Mouse (Mus musculus): ENCODE data around the gene Krt82. TPM values are rescaled to one million over a fixed set of nuclear protein-coding genes. Genes with fewer than 3 reads are reported as not detected.

Gene Krt82
- total and polyA plus RNA-seq, 2 experiments from 2014 or later: not detected

DNA sequence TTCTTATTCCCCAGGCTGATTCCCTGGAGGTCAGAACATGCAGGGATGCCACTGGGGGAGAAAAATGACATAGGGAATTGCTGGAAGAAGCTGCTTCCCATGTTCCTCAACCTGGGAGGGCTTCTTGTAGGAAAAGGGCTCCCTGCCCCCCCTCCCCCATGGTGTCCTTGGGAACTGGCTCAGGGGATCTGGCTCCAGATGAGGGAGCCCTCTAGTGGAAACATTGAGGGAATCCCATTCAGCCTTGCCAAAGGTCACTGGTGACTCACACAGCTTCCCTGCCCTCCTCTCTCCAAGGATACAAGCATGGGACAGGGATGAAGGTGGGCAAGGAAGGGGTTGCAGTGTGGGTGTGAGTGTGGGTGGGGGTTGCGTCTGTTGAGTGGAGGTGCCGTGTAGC is 53.3 kb downstream of the Krt82 start:
- no peak overlapping the region for H3K9ac ChIP-seq (replicated peaks; ENCODE audit: low read length, poor library complexity, severe bottlenecking)
- no peaks in the 10 kb centered on the region for H3K36me3 ChIP-seq (ENCODE audit: insufficient read depth, low read length)
- WGBS: 80% methylated on average over 2 of the region's 2 CpGs
- H3K27ac ChIP-seq (ENCODE audit: low read depth, low read length): no peak overlapping the region
- H3K9me3 ChIP-seq (ENCODE audit: low read length): no peaks in the 10 kb centered on the region
- H3K4me3 ChIP-seq (ENCODE audit: low read depth, low read length): no peak overlapping the region
- TF ChIP-seq CTCF (IDR thresholded peaks at IDR 0.05): peak; percentile 53
- ATAC-seq (ENCODE audit: low FRiP score) (no peak), DNase-seq (ENCODE audit: low spot score) (no peak)
- H3K4me1 ChIP-seq (ENCODE audit: insufficient read depth, low read length): no peaks in the 10 kb centered on the region
- no peak overlapping the region for H3K4me2 ChIP-seq (ENCODE audit: low read depth, low read length, poor library complexity, severe bottlenecking)
- no peaks in the 10 kb centered on the region for H3K27me3 ChIP-seq (ENCODE audit: insufficient read depth, low read length)

DNA sequence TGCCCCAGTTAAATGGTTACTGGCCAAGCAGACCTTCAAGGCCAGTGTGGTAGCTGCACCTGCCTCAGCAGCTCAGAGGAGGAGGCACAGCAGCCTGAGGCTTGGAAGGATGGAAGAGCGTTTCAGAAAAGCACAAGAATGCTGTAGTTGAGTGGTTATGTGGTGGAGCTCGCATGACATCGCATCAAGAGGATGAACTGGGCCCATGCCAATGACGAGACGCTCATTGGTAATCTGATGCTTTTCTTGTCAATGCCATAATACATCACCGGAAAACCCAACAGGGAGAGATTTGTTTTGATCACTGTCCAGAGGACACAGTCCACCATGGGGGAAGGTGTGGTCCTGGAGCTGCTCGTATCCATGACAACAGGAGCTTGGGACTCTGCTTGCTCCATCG is 55.2 kb downstream of the Krt82 start:
- DNase-seq (ENCODE audit: low spot score) (no peak), ATAC-seq (ENCODE audit: low FRiP score) (no peak)
- no peaks in the 10 kb centered on the region for H3K4me1 ChIP-seq (ENCODE audit: insufficient read depth, low read length)
- no peak overlapping the region for H3K9ac ChIP-seq (replicated peaks; ENCODE audit: low read length, poor library complexity, severe bottlenecking)
- H3K36me3 ChIP-seq (ENCODE audit: insufficient read depth, low read length): no peaks in the 10 kb centered on the region
- H3K4me2 ChIP-seq (ENCODE audit: low read depth, low read length, poor library complexity, severe bottlenecking): no peak overlapping the region
- H3K27me3 ChIP-seq (ENCODE audit: insufficient read depth, low read length): no peaks in the 10 kb centered on the region
- H3K9me3 ChIP-seq (ENCODE audit: low read length): no peaks in the 10 kb centered on the region
- H3K27ac ChIP-seq (ENCODE audit: low read depth, low read length): no peak overlapping the region
- WGBS: 87% methylated on average over 8 of the region's 8 CpGs
- TF ChIP-seq CTCF (IDR thresholded peaks at IDR 0.05): no peak
- H3K4me3 ChIP-seq (ENCODE audit: low read depth, low read length): no peak overlapping the region

DNA sequence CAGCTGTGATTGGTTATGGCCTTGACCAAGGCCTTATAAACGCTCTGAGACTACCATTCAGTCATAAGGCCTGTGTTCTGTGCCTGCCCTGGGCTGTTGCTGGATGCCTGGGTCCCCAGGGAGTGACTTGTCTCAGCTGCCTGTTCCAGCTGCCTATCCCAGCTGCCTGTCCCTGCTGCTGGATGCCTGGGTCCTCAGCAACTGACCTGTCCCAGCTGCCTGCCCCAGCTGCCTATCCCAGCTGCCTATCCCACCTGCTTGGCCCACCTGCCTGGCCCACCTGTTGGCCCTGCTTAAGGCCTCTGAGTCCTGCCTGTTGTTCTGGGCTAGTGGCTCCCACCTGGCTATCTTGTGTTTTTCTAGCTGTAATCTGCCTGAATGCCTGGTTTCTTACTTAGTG is 56.3 kb downstream of the Krt82 start:
- Histone ChIP-seq H3K36me3 (ENCODE audit: insufficient read depth, low read length) (no peaks in the 10 kb centered on the region), H3K9me3 (ENCODE audit: low read length) (no peaks in the 10 kb centered on the region), H3K4me2 (ENCODE audit: low read depth, low read length, poor library complexity, severe bottlenecking) (no peak overlapping the region), H3K4me3 (ENCODE audit: low read depth, low read length) (no peak overlapping the region), H3K4me1 (ENCODE audit: insufficient read depth, low read length) (no peaks in the 10 kb centered on the region), H3K27ac (ENCODE audit: low read depth, low read length) (no peak overlapping the region), H3K27me3 (ENCODE audit: insufficient read depth, low read length) (no peaks in the 10 kb centered on the region), H3K9ac (replicated peaks; ENCODE audit: low read length, poor library complexity, severe bottlenecking) (no peak overlapping the region)
- DNase-seq (ENCODE audit: low spot score) (no peak), ATAC-seq (ENCODE audit: low FRiP score) (no peak)
- WGBS: 50% methylated on average over 1 of the region's 1 CpGs
- no peak for TF ChIP-seq CTCF (IDR thresholded peaks at IDR 0.05)

DNA sequence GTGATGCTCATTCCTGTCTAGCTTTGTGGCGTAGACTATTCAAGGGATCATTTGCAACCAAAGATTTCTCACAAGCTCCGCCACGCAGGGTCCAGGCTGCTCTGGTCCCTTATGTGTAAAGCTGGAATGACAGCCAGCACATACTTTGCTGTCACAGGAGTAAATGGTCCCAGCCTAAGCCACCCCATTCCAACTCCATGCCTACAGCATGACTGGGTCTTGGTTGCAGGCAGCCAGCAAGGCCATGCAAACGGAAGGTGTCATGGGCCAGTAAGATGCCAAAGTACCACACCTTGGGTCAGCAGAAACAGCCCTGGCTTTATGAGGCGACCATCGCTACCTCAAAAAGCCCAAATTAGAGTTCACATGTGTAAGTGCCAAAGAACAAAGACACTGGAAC is 56.8 kb downstream of the Krt82 start:
- Histone ChIP-seq H3K36me3 (ENCODE audit: insufficient read depth, low read length) (no peaks in the 10 kb centered on the region), H3K27ac (ENCODE audit: low read depth, low read length) (no peak overlapping the region), H3K4me1 (ENCODE audit: insufficient read depth, low read length) (no peaks in the 10 kb centered on the region), H3K9me3 (ENCODE audit: low read length) (no peaks in the 10 kb centered on the region), H3K4me2 (ENCODE audit: low read depth, low read length, poor library complexity, severe bottlenecking) (no peak overlapping the region), H3K4me3 (ENCODE audit: low read depth, low read length) (no peak overlapping the region), H3K27me3 (ENCODE audit: insufficient read depth, low read length) (no peaks in the 10 kb centered on the region), H3K9ac (replicated peaks; ENCODE audit: low read length, poor library complexity, severe bottlenecking) (no peak overlapping the region)
- WGBS: 86% methylated on average over 6 of the region's 6 CpGs
- TF ChIP-seq CTCF (IDR thresholded peaks at IDR 0.05): no peak
- DNase-seq (ENCODE audit: low spot score) (no peak), ATAC-seq (ENCODE audit: low FRiP score) (no peak)

DNA sequence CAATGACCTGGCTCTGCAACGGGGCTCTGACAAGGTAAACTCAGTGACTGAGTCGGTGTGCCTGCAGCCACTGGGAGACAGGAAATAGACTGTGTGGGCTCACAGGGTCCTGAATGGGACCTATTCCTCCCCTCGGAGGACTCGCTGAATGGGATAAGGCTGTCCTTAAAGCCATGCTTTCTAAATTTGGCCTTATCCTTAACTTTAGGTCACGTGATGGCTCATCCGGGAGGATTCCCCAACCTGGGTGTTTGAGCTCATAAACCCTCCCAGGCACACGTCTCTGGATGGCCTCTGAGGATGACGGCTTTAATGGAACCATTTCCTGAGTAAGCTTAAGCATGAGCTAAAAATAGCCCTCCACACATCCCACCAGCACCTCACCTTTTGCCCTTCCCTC is 57.7 kb downstream of the Krt82 start:
- Histone ChIP-seq H3K9ac (replicated peaks; ENCODE audit: low read length, poor library complexity, severe bottlenecking) (no peak overlapping the region), H3K4me1 (ENCODE audit: insufficient read depth, low read length) (no peaks in the 10 kb centered on the region), H3K27me3 (ENCODE audit: insufficient read depth, low read length) (no peaks in the 10 kb centered on the region), H3K4me2 (ENCODE audit: low read depth, low read length, poor library complexity, severe bottlenecking) (no peak overlapping the region), H3K27ac (ENCODE audit: low read depth, low read length) (no peak overlapping the region), H3K4me3 (ENCODE audit: low read depth, low read length) (no peak overlapping the region), H3K9me3 (ENCODE audit: low read length) (no peaks in the 10 kb centered on the region), H3K36me3 (ENCODE audit: insufficient read depth, low read length) (no peaks in the 10 kb centered on the region)
- DNase-seq (ENCODE audit: low spot score) (no peak), ATAC-seq (ENCODE audit: low FRiP score) (no peak)
- no peak for TF ChIP-seq CTCF (IDR thresholded peaks at IDR 0.05)
- 71% methylated on average over 8 of the region's 8 CpGs for WGBS

DNA sequence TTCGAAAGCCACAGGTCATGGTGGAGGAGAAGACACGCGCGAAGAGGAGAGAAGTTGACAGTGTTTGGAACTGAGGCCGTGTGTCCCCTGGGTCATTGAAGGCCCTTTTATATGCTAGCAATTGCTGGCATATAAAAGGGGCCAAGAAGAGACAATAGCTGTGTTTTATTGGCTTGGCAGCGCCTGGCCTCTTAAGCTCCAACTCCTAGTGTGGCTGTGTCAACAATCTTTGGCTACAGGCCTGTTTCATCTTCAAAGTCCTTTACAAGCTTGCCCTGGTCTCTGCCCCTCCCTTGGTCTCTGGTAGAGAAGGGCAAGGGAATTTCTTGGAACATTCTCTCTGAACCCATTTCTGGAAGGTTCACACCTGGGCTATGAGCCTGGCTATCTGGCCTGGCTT is 59.0 kb downstream of the Krt82 start, which contains the start of gene Krt83:
Gene Krt83 (minus strand): TSS at position 82 of the 400 bp plus-strand sequence.
- H3K36me3 ChIP-seq (ENCODE audit: insufficient read depth, low read length): no peaks in the 10 kb centered on the region
- ATAC-seq (ENCODE audit: low FRiP score) (no peak), DNase-seq (ENCODE audit: low spot score) (peak; percentile 26)
- no peaks in the 10 kb centered on the region for H3K4me1 ChIP-seq (ENCODE audit: insufficient read depth, low read length)
- H3K27ac ChIP-seq (ENCODE audit: low read depth, low read length): no peak within 1 kb of the TSS
- H3K4me3 ChIP-seq (ENCODE audit: low read depth, low read length): no peak within 1 kb of the TSS
- H3K9ac ChIP-seq (replicated peaks; ENCODE audit: low read length, poor library complexity, severe bottlenecking): no peak within 1 kb of the TSS
- no peaks in the 10 kb centered on the region for H3K9me3 ChIP-seq (ENCODE audit: low read length)
- WGBS: 49% methylated on average over 6 of the region's 6 CpGs
- H3K4me2 ChIP-seq (ENCODE audit: low read depth, low read length, poor library complexity, severe bottlenecking): no peak within 1 kb of the TSS
- TF ChIP-seq CTCF (IDR thresholded peaks at IDR 0.05): no peak
- H3K27me3 ChIP-seq (ENCODE audit: insufficient read depth, low read length): no peaks in the 10 kb centered on the region

Small RNA genes within 50 kb of the gene (microRNA-seq; reads per million reads assigned to microRNA genes)
- not detected for gene Gm44393 (ENCODE audit: borderline number of aligned reads)
- not detected for gene Gm44460 (ENCODE audit: borderline number of aligned reads)

Other genes starting within 250 kb of the Krt82 start
- gene Krt80, start 180.5 kb downstream of the Krt82 start, total RNA-seq (2014; rRNA removed): 0.09 and 1.0 TPM in 2 replicates
- 0.16 and 0.33 TPM in 2 replicates for gene Krt80, start 180.5 kb downstream of the Krt82 start, polyA plus RNA-seq (2015; fragmentation: Nextera tagmentation; extraction: Ambion mirVana)
- 0.49 and 0.52 TPM in 2 replicates for gene Krt7, start 139.6 kb downstream of the Krt82 start, total RNA-seq (2014; rRNA removed)
- 0.20 and 0.82 TPM in 2 replicates for gene Krt7, start 139.6 kb downstream of the Krt82 start, polyA plus RNA-seq (2015; fragmentation: Nextera tagmentation; extraction: Ambion mirVana)
- 0.76 and 1.2 TPM in 2 replicates for gene Krt87, start 111.9 kb downstream of the Krt82 start, total RNA-seq (2014; rRNA removed)
- gene Krt87, start 111.9 kb downstream of the Krt82 start, polyA plus RNA-seq (2015; fragmentation: Nextera tagmentation; extraction: Ambion mirVana): 0.76 and 0.84 TPM in 2 replicates
- not detected in 2 replicates for gene Krt88, start 102.9 kb downstream of the Krt82 start, total RNA-seq (2014; rRNA removed)
- not detected in 2 replicates for gene Krt88, start 102.9 kb downstream of the Krt82 start, polyA plus RNA-seq (2015; fragmentation: Nextera tagmentation; extraction: Ambion mirVana)
- gene Krt81, start 86.9 kb downstream of the Krt82 start, total RNA-seq (2014; rRNA removed): 0.28 and 0.49 TPM in 2 replicates
- 0.17 TPM in 1 of 2 replicates, not detected in the other for gene Krt81, start 86.9 kb downstream of the Krt82 start, polyA plus RNA-seq (2015; fragmentation: Nextera tagmentation; extraction: Ambion mirVana)
- gene Krt86, start 77.2 kb downstream of the Krt82 start, total RNA-seq (2014; rRNA removed): 0.38 TPM in 1 of 2 replicates, not detected in the other
- 0.15 and 0.17 TPM in 2 replicates for gene Krt86, start 77.2 kb downstream of the Krt82 start, polyA plus RNA-seq (2015; fragmentation: Nextera tagmentation; extraction: Ambion mirVana)
- gene Krt83, start 59.2 kb downstream of the Krt82 start, total RNA-seq (2014; rRNA removed): not detected in 2 replicates
- not detected in 2 replicates for gene Krt83, start 59.2 kb downstream of the Krt82 start, polyA plus RNA-seq (2015; fragmentation: Nextera tagmentation; extraction: Ambion mirVana)
- gene Gm49425, start 33.4 kb downstream of the Krt82 start, total RNA-seq (2014; rRNA removed): not detected in 2 replicates
- not detected in 2 replicates for gene Gm49425, start 33.4 kb downstream of the Krt82 start, polyA plus RNA-seq (2015; fragmentation: Nextera tagmentation; extraction: Ambion mirVana)
- not detected in 2 replicates for gene Krt84, start 17.8 kb downstream of the Krt82 start, total RNA-seq (2014; rRNA removed)
- gene Krt84, start 17.8 kb downstream of the Krt82 start, polyA plus RNA-seq (2015; fragmentation: Nextera tagmentation; extraction: Ambion mirVana): not detected in 2 replicates
- 0.09 TPM in 1 of 2 replicates, not detected in the other for gene Krt90, start 12.3 kb upstream of the Krt82 start, total RNA-seq (2014; rRNA removed)
- 0.41 and 0.50 TPM in 2 replicates for gene Krt90, start 12.3 kb upstream of the Krt82 start, polyA plus RNA-seq (2015; fragmentation: Nextera tagmentation; extraction: Ambion mirVana)
- 0.05 TPM in 1 of 2 replicates, not detected in the other for gene Krt75, start 23.2 kb upstream of the Krt82 start, total RNA-seq (2014; rRNA removed)
- 0.12 TPM in 2 replicates for gene Krt75, start 23.2 kb upstream of the Krt82 start, polyA plus RNA-seq (2015; fragmentation: Nextera tagmentation; extraction: Ambion mirVana)
- gene Gm5414, start 77.5 kb upstream of the Krt82 start, total RNA-seq (2014; rRNA removed): not detected in 2 replicates
- not detected in 2 replicates for gene Gm5414, start 77.5 kb upstream of the Krt82 start, polyA plus RNA-seq (2015; fragmentation: Nextera tagmentation; extraction: Ambion mirVana)
- not detected in 2 replicates for gene Gm5478, start 96.7 kb upstream of the Krt82 start, total RNA-seq (2014; rRNA removed)
- gene Gm5478, start 96.7 kb upstream of the Krt82 start, polyA plus RNA-seq (2015; fragmentation: Nextera tagmentation; extraction: Ambion mirVana): not detected in 2 replicates
- not detected in 2 replicates for gene Krt6b, start 129.6 kb upstream of the Krt82 start, total RNA-seq (2014; rRNA removed)
- 0.07 TPM in 1 of 2 replicates, not detected in the other for gene Krt6b, start 129.6 kb upstream of the Krt82 start, polyA plus RNA-seq (2015; fragmentation: Nextera tagmentation; extraction: Ambion mirVana)
- not detected in 2 replicates for gene Krt6a, start 143.6 kb upstream of the Krt82 start, total RNA-seq (2014; rRNA removed)
- gene Krt6a, start 143.6 kb upstream of the Krt82 start, polyA plus RNA-seq (2015; fragmentation: Nextera tagmentation; extraction: Ambion mirVana): not detected in 2 replicates
- gene Krt5, start 162.2 kb upstream of the Krt82 start, total RNA-seq (2014; rRNA removed): 6.4 TPM in 1 of 2 replicates, not detected in the other
- 0.14 TPM in 1 of 2 replicates, not detected in the other for gene Krt5, start 162.2 kb upstream of the Krt82 start, polyA plus RNA-seq (2015; fragmentation: Nextera tagmentation; extraction: Ambion mirVana)
- gene Krt71, start 192.4 kb upstream of the Krt82 start, total RNA-seq (2014; rRNA removed): 2.8 TPM in 1 of 2 replicates, not detected in the other
- gene Krt71, start 192.4 kb upstream of the Krt82 start, polyA plus RNA-seq (2015; fragmentation: Nextera tagmentation; extraction: Ambion mirVana): 0.25 and 0.27 TPM in 2 replicates
- gene Krt72, start 235.8 kb upstream of the Krt82 start, total RNA-seq (2014; rRNA removed): not detected in 2 replicates
- gene Krt72, start 235.8 kb upstream of the Krt82 start, polyA plus RNA-seq (2015; fragmentation: Nextera tagmentation; extraction: Ambion mirVana): not detected in 2 replicates

Data from midbrain, postnatal 0 days (tissue).